Mouse (Mus musculus) heart, embryonic 15.5 days (tissue): ENCODE data around the gene Acsm5. TPM values are rescaled to one million over a fixed set of nuclear protein-coding genes. Genes with fewer than 3 reads are reported as not detected.

Experiments used
- ATAC-seq: fragments of 200-750 bp; cut with Nextera tagmentation; replicated peaks from 2 replicates; pipeline ENCODE4 v1.8.0; 2017; ENCODE audit warnings: low read depth, moderate TSS enrichment; ENCODE audit not compliant: insufficient number of reproducible peaks, insufficient read depth, low FRiP score
- H3K27ac ChIP-seq: fragments of 300-500 bp; sonication (generic); 2 replicates; pipeline ENCODE4 v1.5.1; 2015; ENCODE audit warnings: mild to moderate bottlenecking, inconsistent platforms
- H3K27me3 ChIP-seq: fragments of 300-500 bp; sonication (generic); 2 replicates; pipeline ENCODE4 v1.6.1; 2015; ENCODE audit warnings: inconsistent platforms
- H3K36me3 ChIP-seq: fragments of 300-500 bp; sonication (generic); 2 replicates; pipeline ENCODE4 v1.6.1; 2015; ENCODE audit warnings: mild to moderate bottlenecking, inconsistent platforms
- H3K4me1 ChIP-seq: fragments of 300-500 bp; sonication (generic); replicated peaks from 2 replicates; pipeline ENCODE4 v1.6.1; 2015; ENCODE audit warnings: inconsistent platforms
- H3K4me2 ChIP-seq: fragments of 300-500 bp; sonication (generic); 2 replicates; pipeline ENCODE4 v1.6.1; 2015; ENCODE audit warnings: inconsistent platforms, mild to moderate bottlenecking, moderate library complexity
- H3K4me3 ChIP-seq: fragments of 300-500 bp; sonication (generic); 2 replicates; pipeline ENCODE4 v1.5.1; 2015; ENCODE audit warnings: mild to moderate bottlenecking, inconsistent platforms
- H3K9ac ChIP-seq: fragments of 300-500 bp; sonication (generic); 2 replicates; pipeline ENCODE4 v1.6.1; 2015; ENCODE audit warnings: mild to moderate bottlenecking, inconsistent platforms
- H3K9me3 ChIP-seq: fragments of 300-500 bp; sonication (generic); replicated peaks from 2 replicates; pipeline ENCODE4 v1.6.1; 2016; ENCODE audit warnings: inconsistent platforms
- WGBS: fragments of 180-500 bp; shearing (Covaris S2); methylation state at CpG from one replicate; pipeline ENCODE4 v1.1.7; 2015; ENCODE audit warnings: mixed read lengths; 5-methylcytosine and 5-hydroxymethylcytosine counted together
- polyA plus RNA-seq: library from polyadenylated mRNA; unstranded; fragments of >200 nt; fragmentation: Nextera tagmentation; extraction: Ambion mirVana; gene quantifications from 2 replicates; pipeline ENCODE4 v1.2.1, GENCODE M21; 2015

Gene Acsm5
- polyA plus RNA-seq: not detected in 2 replicates

- H3K4me1 ChIP-seq: no peaks in the 10 kb centered on the region
- no peak within 1 kb of the TSS for H3K9ac ChIP-seq
- no peak within 1 kb of the TSS for H3K4me2 ChIP-seq
- H3K4me3 ChIP-seq: no peak within 1 kb of the TSS
- no peak for ATAC-seq
- H3K27me3 ChIP-seq: peaks cover 5% of the 10 kb centered on the region; the same call in 1 of the 2 replicates
- no peak within 1 kb of the TSS for H3K27ac ChIP-seq
- no peaks in the 10 kb centered on the region for H3K36me3 ChIP-seq
- 68% methylated on average over 5 of the region's 5 CpGs for WGBS
- H3K9me3 ChIP-seq: no peaks in the 10 kb centered on the region
These were observed at the start of gene Acsm5 for GRCm38 (mm10) chr7:119519163-119519562. TSS of gene Acsm5 (plus strand) at chr7:119519463.

GRCm38 (mm10) chr7:119476500-119477389 is 42.5 kb upstream of the Acsm5 start:
- 69% methylated on average over 33 of the region's 33 CpGs for WGBS
- H3K27me3 ChIP-seq: no peaks in the 10 kb centered on the region
- no peak overlapping the region for H3K4me3 ChIP-seq
- no peak overlapping the region for H3K4me2 ChIP-seq
- no peak overlapping the region for H3K9ac ChIP-seq
- H3K36me3 ChIP-seq: no peaks in the 10 kb centered on the region
- no peaks in the 10 kb centered on the region for H3K4me1 ChIP-seq
- no peak overlapping the region for H3K27ac ChIP-seq
- no peak for ATAC-seq
- no peaks in the 10 kb centered on the region for H3K9me3 ChIP-seq

- Histone ChIP-seq H3K27ac (no peak within 1 kb of the TSS), H3K9ac (no peak within 1 kb of the TSS), H3K4me2 (no peak within 1 kb of the TSS), H3K9me3 (no peaks in the 10 kb centered on the region), H3K4me3 (no peak within 1 kb of the TSS), H3K4me1 (no peaks in the 10 kb centered on the region), H3K36me3 (no peaks in the 10 kb centered on the region), H3K27me3 (no peaks in the 10 kb centered on the region)
- no peak for ATAC-seq
These were observed 40.0 kb upstream of the Acsm5 start, which contains the start of gene Umod for GRCm38 (mm10) chr7:119479256-119479655. TSS of gene Umod (minus strand) at chr7:119479282.

GRCm38 (mm10) chr7:119484154-119484553 is 35.1 kb upstream of the Acsm5 start:
- Histone ChIP-seq H3K27ac (no peak overlapping the region), H3K4me3 (no peak overlapping the region), H3K4me1 (no peaks in the 10 kb centered on the region), H3K9ac (no peak overlapping the region), H3K4me2 (no peak overlapping the region), H3K9me3 (no peaks in the 10 kb centered on the region), H3K27me3 (no peaks in the 10 kb centered on the region), H3K36me3 (no peaks in the 10 kb centered on the region)
- ATAC-seq: no peak
- 72% methylated on average over 4 of the region's 4 CpGs for whole genome bisulfite sequencing

- no peaks in the 10 kb centered on the region for H3K27me3 ChIP-seq
- H3K9me3 ChIP-seq: no peaks in the 10 kb centered on the region
- no peak overlapping the region for H3K27ac ChIP-seq
- no peak for ATAC-seq
- H3K4me3 ChIP-seq: no peak overlapping the region
- WGBS: 84% methylated on average over 5 of the region's 5 CpGs
- H3K36me3 ChIP-seq: no peaks in the 10 kb centered on the region
- H3K4me2 ChIP-seq: no peak overlapping the region
- H3K9ac ChIP-seq: no peak overlapping the region
- no peaks in the 10 kb centered on the region for H3K4me1 ChIP-seq
These were observed 32.6 kb upstream of the Acsm5 start for GRCm38 (mm10) chr7:119486683-119487082.

GRCm38 (mm10) chr7:119490041-119490780 is 29.1 kb upstream of the Acsm5 start:
- no peak overlapping the region for H3K4me3 ChIP-seq
- H3K9ac ChIP-seq: no peak overlapping the region
- no peak for ATAC-seq
- no peaks in the 10 kb centered on the region for H3K4me1 ChIP-seq
- H3K4me2 ChIP-seq: no peak overlapping the region
- no peaks in the 10 kb centered on the region for H3K9me3 ChIP-seq
- H3K27me3 ChIP-seq: no peaks in the 10 kb centered on the region
- H3K36me3 ChIP-seq: no peaks in the 10 kb centered on the region
- WGBS: 60% methylated on average over 4 of the region's 4 CpGs
- no peak overlapping the region for H3K27ac ChIP-seq

GRCm38 (mm10) chr7:119511143-119511542 is 8.1 kb upstream of the Acsm5 start:
- no peak for ATAC-seq
- Histone ChIP-seq H3K9me3 (no peaks in the 10 kb centered on the region), H3K36me3 (no peaks in the 10 kb centered on the region), H3K4me2 (no peak overlapping the region), H3K4me1 (no peaks in the 10 kb centered on the region), H3K9ac (no peak overlapping the region), H3K27me3 (no peaks in the 10 kb centered on the region), H3K27ac (no peak overlapping the region), H3K4me3 (no peak overlapping the region)
- WGBS: 83% methylated on average over 4 of the region's 4 CpGs

GRCm38 (mm10) chr7:119513056-119513455 is 6.2 kb upstream of the Acsm5 start:
- Histone ChIP-seq H3K9me3 (no peaks in the 10 kb centered on the region), H3K36me3 (no peaks in the 10 kb centered on the region), H3K27me3 (no peaks in the 10 kb centered on the region), H3K27ac (no peak overlapping the region), H3K4me3 (no peak overlapping the region), H3K4me1 (no peaks in the 10 kb centered on the region), H3K9ac (no peak overlapping the region), H3K4me2 (no peak overlapping the region)
- no peak for ATAC-seq
- WGBS: 31% methylated on average over 7 of the region's 7 CpGs

GRCm38 (mm10) chr7:119515492-119516271 is 3.6 kb upstream of the Acsm5 start:
- Histone ChIP-seq H3K9me3 (no peaks in the 10 kb centered on the region), H3K4me2 (no peak overlapping the region), H3K36me3 (no peaks in the 10 kb centered on the region), H3K9ac (no peak overlapping the region), H3K27me3 (peaks cover 5% of the 10 kb centered on the region; the same call in 1 of the 2 replicates), H3K4me3 (no peak overlapping the region), H3K4me1 (no peaks in the 10 kb centered on the region), H3K27ac (no peak overlapping the region)
- 62% methylated on average over 10 of the region's 10 CpGs for WGBS
- no peak for ATAC-seq

GRCm38 (mm10) chr7:119516272-119516558 is 3.0 kb upstream of the Acsm5 start:
- Histone ChIP-seq H3K27me3 (peaks cover 5% of the 10 kb centered on the region; the same call in 1 of the 2 replicates), H3K4me2 (no peak overlapping the region), H3K4me3 (no peak overlapping the region), H3K4me1 (no peaks in the 10 kb centered on the region), H3K36me3 (no peaks in the 10 kb centered on the region), H3K27ac (no peak overlapping the region), H3K9ac (no peak overlapping the region), H3K9me3 (no peaks in the 10 kb centered on the region)
- WGBS: 69% methylated on average over 7 of the region's 7 CpGs
- ATAC-seq: no peak

GRCm38 (mm10) chr7:119519654-119520053 is 391 bp downstream of the Acsm5 start:
- no peak overlapping the region for H3K27ac ChIP-seq
- H3K4me1 ChIP-seq: no peaks in the 10 kb centered on the region
- no peak overlapping the region for H3K9ac ChIP-seq
- WGBS: 40% methylated on average over 5 of the region's 5 CpGs
- H3K27me3 ChIP-seq: peaks cover 5% of the 10 kb centered on the region; the same call in 1 of the 2 replicates
- no peak overlapping the region for H3K4me3 ChIP-seq
- no peaks in the 10 kb centered on the region for H3K9me3 ChIP-seq
- H3K4me2 ChIP-seq: no peak overlapping the region
- no peaks in the 10 kb centered on the region for H3K36me3 ChIP-seq
- no peak for ATAC-seq
